ENCODE assay signal across 10 mouse cellular contexts in the genomic region with DNA sequence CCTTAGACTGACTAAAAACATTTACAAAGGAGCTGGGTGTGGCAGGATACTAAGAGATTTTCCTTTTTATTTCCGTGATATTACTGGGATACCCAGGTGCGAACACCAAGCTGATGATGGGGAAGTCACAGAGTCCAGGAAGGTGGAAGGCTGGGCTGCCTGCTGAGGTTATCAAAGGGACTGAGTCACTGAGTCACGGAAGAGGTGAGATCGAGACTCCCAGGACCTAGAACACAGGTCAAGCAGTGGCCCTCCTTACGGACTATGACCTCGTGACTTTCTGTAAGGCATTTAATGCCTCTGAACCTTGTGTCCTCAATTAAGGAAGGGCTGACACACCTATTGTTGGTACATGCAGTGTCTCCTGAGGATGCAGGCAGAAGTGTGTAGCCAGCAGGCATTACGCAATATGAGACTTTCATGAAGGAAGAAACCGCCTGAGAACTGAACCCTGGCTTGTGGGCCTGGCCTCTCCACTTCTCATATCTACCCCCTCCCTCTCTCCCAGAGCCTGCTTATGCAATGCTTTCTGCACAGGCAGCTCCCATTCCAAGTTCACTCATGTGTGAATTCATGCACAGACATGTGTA. TPM values are rescaled to one million over a fixed set of nuclear protein-coding genes. Genes with fewer than 3 reads are reported as not detected.
DNase-seq lines count a peak whose midpoint lies in the region; ATAC-seq lines count a peak whose summit lies in the region.
"Had no signal": no experiment of that assay in that cellular context is flagged by ENCODE, and none has a peak within 500 bp of the region (broad histone marks: within the 10 kb centered on the region; RNA-seq: fewer than 3 reads in every experiment).

No protein-coding gene starts in this region.

- no peak overlapping the region for H3K9ac ChIP-seq in midbrain, embryonic 14.5 days (replicated peaks; ENCODE audit: low read length)
- H3K9ac ChIP-seq in midbrain, embryonic 16.5 days (ENCODE audit: low read depth, low read length): no peak overlapping the region
- H3K9ac ChIP-seq: heart, embryonic 13.5 days had no signal

- no peaks in the 10 kb centered on the region for H3K4me1 ChIP-seq in midbrain, embryonic 14.5 days (ENCODE audit: control insufficient read depth, insufficient read depth, low read length)
- no peaks in the 10 kb centered on the region for H3K4me1 ChIP-seq in midbrain, embryonic 16.5 days (ENCODE audit: control insufficient read depth, insufficient read depth, low read length)

- H3K9me3 ChIP-seq in midbrain, embryonic 14.5 days (ENCODE audit: control insufficient read depth, low read length): no peaks in the 10 kb centered on the region
- no peaks in the 10 kb centered on the region for H3K9me3 ChIP-seq in midbrain, embryonic 16.5 days (replicated peaks; ENCODE audit: control insufficient read depth, low read length, poor library complexity, severe bottlenecking)
- H3K9me3 ChIP-seq: heart, embryonic 13.5 days had no signal

- no peak overlapping the region for H3K4me3 ChIP-seq in midbrain, embryonic 14.5 days (replicated peaks; ENCODE audit: low read depth, low read length)
- H3K4me3 ChIP-seq in midbrain, embryonic 16.5 days (ENCODE audit: low read depth, low read length): no peak overlapping the region
- H3K4me3 ChIP-seq: heart, embryonic 13.5 days had no signal

- no peaks in the 10 kb centered on the region for H3K27me3 ChIP-seq in midbrain, embryonic 14.5 days (ENCODE audit: control insufficient read depth, insufficient read depth, low read length)
- H3K27me3 ChIP-seq in midbrain, embryonic 16.5 days (ENCODE audit: control insufficient read depth, insufficient read depth, low read depth, low read length): no peaks in the 10 kb centered on the region
- H3K27me3 ChIP-seq: heart, embryonic 13.5 days had no signal

- H3K36me3 ChIP-seq in midbrain, embryonic 14.5 days (ENCODE audit: control insufficient read depth, insufficient read depth, low read length): no peaks in the 10 kb centered on the region
- H3K36me3 ChIP-seq in midbrain, embryonic 16.5 days (ENCODE audit: control insufficient read depth, insufficient read depth, low read length): no peaks in the 10 kb centered on the region
- H3K36me3 ChIP-seq: heart, embryonic 13.5 days had no signal

- no peak overlapping the region for H3K4me2 ChIP-seq in midbrain, embryonic 14.5 days (ENCODE audit: low read length)
- H3K4me2 ChIP-seq in midbrain, embryonic 16.5 days (ENCODE audit: low read length): no peak overlapping the region
- H3K4me2 ChIP-seq: heart, embryonic 13.5 days; midbrain, embryonic 11.5 days had no signal

- H3K27ac ChIP-seq in midbrain, embryonic 14.5 days (replicated peaks; ENCODE audit: low read depth, low read length): no peak overlapping the region
- H3K27ac ChIP-seq in midbrain, embryonic 16.5 days (ENCODE audit: low read length): no peak overlapping the region
- H3K27ac ChIP-seq: heart, embryonic 13.5 days had no signal

- 92% methylated on average over 8 of the region's 8 CpGs for whole genome bisulfite sequencing in midbrain, embryonic 14.5 days
- WGBS in midbrain, embryonic 16.5 days: 90% methylated on average over 8 of the region's 8 CpGs

- DNase-seq in gastrocnemius, adult 8-10 months (ENCODE audit: low spot score in 2 of 2): peak; percentile 31 to 41
- no peak for DNase-seq in gastrocnemius, postnatal 10 days
- DNase-seq in 3T3-L1 (ENCODE audit: low read depth, low spot score): peak; percentile 52
- peak; percentile 57 for DNase-seq in gastrocnemius, postnatal 25 days
- peak; percentile 70 for DNase-seq in kidney, postnatal 14 days
- DNase-seq in midbrain, embryonic 14.5 days: no peak
- no peak for DNase-seq in layer of hippocampus, adult 9-10 months (ENCODE audit: low spot score)

- no peak for ATAC-seq in midbrain, embryonic 14.5 days (ENCODE audit: low FRiP score, low TSS enrichment)
- no peak for ATAC-seq in midbrain, embryonic 16.5 days

RNA-seq across cellular contexts. Expression of a gene that starts 42.3 kb away (rescaled TPM):
- total RNA-seq in gastrocnemius, adult 8-10 months (2022): 10 to 100 TPM; 82.2 to 86.2 (median 83.6) TPM
- 10 to 100 TPM; 41.1 to 45.0 TPM for total RNA-seq in gastrocnemius, postnatal 10 days (2021)
- 10 to 100 TPM; 58.4 to 61.5 TPM for total RNA-seq in gastrocnemius, postnatal 25 days (2021)
- 52.1 and 54.8 TPM in 2 replicates for polyA plus RNA-seq in midbrain, embryonic 14.5 days (2014; fragmentation: Nextera tagmentation; extraction: Ambion mirVana)
- polyA plus RNA-seq in midbrain, embryonic 16.5 days (2015; fragmentation: Nextera tagmentation; extraction: Ambion mirVana): 46.1 and 48.2 TPM in 2 replicates

Comparison
In these comparisons a context has a peak if more than half of its experiments do, and no peak if none do; other contexts are left out.
1. DNase-seq: peak in gastrocnemius, adult 8-10 months (2 of 2), 3T3-L1 (single experiment), gastrocnemius, postnatal 25 days (single experiment) and kidney, postnatal 14 days (single experiment); none in gastrocnemius, postnatal 10 days (single experiment), midbrain, embryonic 14.5 days (single experiment) and layer of hippocampus, adult 9-10 months (single experiment).